Mouse (Mus musculus) hindbrain, embryonic 12.5 days (tissue): ENCODE measurements at regions not wholly inside any gene's neighbourhood (a gene's known extent, or its start where the extent isn't known, plus 50 kb on each side); places are given as distances from the start of the nearest gene placed in this dataset.

Source experiments
- ATAC-seq: fragments of 200-750 bp; cut with Nextera tagmentation; 2 replicates; pipeline ENCODE4 v1.8.0; 2017; ENCODE audit warnings: moderate TSS enrichment; ENCODE audit not compliant: low FRiP score
- H3K27ac ChIP-seq: fragments of 300-500 bp; sonication (generic); 2 replicates; pipeline ENCODE4 v1.5.1; 2016; ENCODE audit warnings: mild to moderate bottlenecking
- H3K27me3 ChIP-seq: fragments of 300-500 bp; sonication (generic); 2 replicates; pipeline ENCODE4 v1.6.1; 2016; ENCODE audit warnings: mild to moderate bottlenecking
- H3K36me3 ChIP-seq: fragments of 300-500 bp; sonication (generic); 2 replicates; pipeline ENCODE4 v1.6.1; 2016; ENCODE audit warnings: mild to moderate bottlenecking
- H3K4me1 ChIP-seq: fragments of 300-500 bp; sonication (generic); 2 replicates; pipeline ENCODE4 v1.6.1; 2016
- H3K4me2 ChIP-seq: fragments of 300-500 bp; sonication (generic); replicated peaks from 2 replicates; pipeline ENCODE4 v1.6.1; 2016; ENCODE audit warnings: mild to moderate bottlenecking
- H3K4me3 ChIP-seq: fragments of 300-500 bp; sonication (generic); 2 replicates; pipeline ENCODE4 v1.5.1; 2016; ENCODE audit warnings: mild to moderate bottlenecking
- H3K9ac ChIP-seq: fragments of 300-500 bp; sonication (generic); 2 replicates; pipeline ENCODE4 v1.6.1; 2016; ENCODE audit warnings: mild to moderate bottlenecking, moderate library complexity
- H3K9me3 ChIP-seq: fragments of 300-500 bp; sonication (generic); replicated peaks from 2 replicates; pipeline ENCODE4 v1.6.1; 2016; ENCODE audit warnings: mild to moderate bottlenecking
- WGBS: fragments of 180-500 bp; shearing (Covaris S2); methylation state at CpG from one replicate; pipeline ENCODE4 v1.1.7; 2016; 5-methylcytosine and 5-hydroxymethylcytosine counted together

DNA sequence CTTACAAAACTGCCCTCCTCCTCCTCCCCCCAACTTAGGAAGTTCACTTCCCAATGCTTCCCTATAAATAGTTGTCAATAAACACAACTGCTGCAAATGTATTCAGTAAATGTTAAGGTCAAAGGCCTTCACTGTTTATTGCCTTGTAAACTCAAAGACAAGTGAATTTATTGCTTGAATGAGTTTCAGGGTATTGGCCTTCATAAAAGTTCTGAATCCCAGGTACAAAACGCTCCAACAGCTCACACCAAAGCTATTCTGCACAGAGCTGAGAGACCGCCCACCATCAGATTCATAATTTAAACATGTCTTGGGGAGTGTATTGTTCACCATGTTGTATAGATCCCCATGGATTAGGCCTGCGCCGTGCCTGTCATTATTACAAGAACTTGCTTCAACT is 53.9 kb upstream of the Cdkn3 start:
- Histone ChIP-seq H3K27ac (no peak overlapping the region), H3K36me3 (no peaks in the 10 kb centered on the region), H3K4me1 (peaks cover 8% of the 10 kb centered on the region; the same call in 1 of the 2 replicates), H3K4me3 (no peak overlapping the region), H3K9ac (no peak overlapping the region), H3K4me2 (no peak overlapping the region), H3K27me3 (no peaks in the 10 kb centered on the region), H3K9me3 (no peaks in the 10 kb centered on the region)
- ATAC-seq, result no peak
- WGBS, result 77% methylated on average over 4 of the region's 4 CpGs

DNA sequence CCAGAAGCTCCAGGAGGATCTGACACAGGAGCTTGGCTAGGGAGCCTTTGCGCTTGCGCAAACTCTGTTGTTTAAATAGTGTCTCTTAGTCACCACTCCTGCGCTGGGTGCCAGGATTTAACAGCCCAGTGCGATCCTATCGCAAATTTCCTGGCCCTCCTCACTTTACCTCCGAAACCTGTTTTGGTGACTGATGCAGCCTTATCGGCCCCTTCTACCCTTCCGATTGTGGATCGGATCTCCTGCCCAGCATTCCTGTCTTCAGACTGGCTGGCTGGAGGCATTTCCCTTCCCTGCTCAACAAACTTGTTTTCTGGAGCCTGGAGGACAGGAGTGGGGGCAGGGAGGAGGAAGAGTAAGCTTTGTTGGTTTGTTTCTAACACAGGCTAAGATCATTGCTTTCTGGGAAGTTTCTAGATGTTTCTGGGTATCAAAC is 56.0 kb upstream of the Cdkn3 start:
- Histone ChIP-seq H3K4me2 (no peak overlapping the region), H3K36me3 (no peaks in the 10 kb centered on the region), H3K9ac (no peak overlapping the region), H3K27ac (no peak overlapping the region), H3K9me3 (no peaks in the 10 kb centered on the region), H3K27me3 (no peaks in the 10 kb centered on the region), H3K4me1 (0 out of 2 replicates have a peak, but pooled peaks cover 2% of the 10 kb centered on the region), H3K4me3 (no peak overlapping the region)
- WGBS, result 69% methylated on average over 9 of the region's 9 CpGs
- ATAC-seq, result no peak

- Histone ChIP-seq H3K36me3 (no peaks in the 10 kb centered on the region), H3K27me3 (no peaks in the 10 kb centered on the region), H3K4me3 (no peak overlapping the region), H3K27ac (no peak overlapping the region), H3K9ac (no peak overlapping the region), H3K4me2 (no peak overlapping the region; the same call in 1 of the 2 replicates), H3K4me1 (no peaks in the 10 kb centered on the region), H3K9me3 (no peaks in the 10 kb centered on the region)
- 0 out of 2 replicates have a peak, but pooled peaks have one; percentile 48 for ATAC-seq
- 35% methylated on average over 17 of the region's 17 CpGs for WGBS
Measured at GRCm38 (mm10) chr14:46702669-46703435, 57.5 kb upstream of the Cdkn3 start.

DNA sequence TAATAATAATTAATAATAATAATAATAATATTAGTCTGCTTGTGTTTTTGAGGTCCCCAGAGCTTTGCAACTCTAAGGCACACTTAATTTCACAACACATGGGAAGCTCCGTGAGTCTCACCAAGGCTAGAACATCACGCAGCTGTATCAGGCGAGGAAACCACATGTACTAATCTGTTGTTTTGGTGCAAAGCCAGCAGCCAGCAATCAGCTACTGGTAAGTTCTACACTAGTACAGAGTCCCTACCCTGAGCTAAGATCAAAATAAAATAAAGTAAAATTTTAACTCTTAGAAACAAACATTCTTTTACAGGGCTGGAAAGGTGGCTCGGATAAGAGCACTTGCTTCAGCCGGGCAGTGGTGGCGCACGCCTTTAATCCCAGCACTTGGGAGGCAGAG is 67.8 kb upstream of the Cdkn3 start:
- no peaks in the 10 kb centered on the region for H3K9me3 ChIP-seq
- H3K4me2 ChIP-seq, result no peak overlapping the region
- no peak for ATAC-seq
- no peaks in the 10 kb centered on the region for H3K27me3 ChIP-seq
- no peak overlapping the region for H3K27ac ChIP-seq
- H3K36me3 ChIP-seq, result no peaks in the 10 kb centered on the region
- H3K9ac ChIP-seq, result no peak overlapping the region
- peaks cover 4% of the 10 kb centered on the region; the same call in 1 of the 2 replicates for H3K4me1 ChIP-seq
- H3K4me3 ChIP-seq, result no peak overlapping the region
- 96% methylated on average over 7 of the region's 7 CpGs for whole genome bisulfite sequencing

GRCm38 (mm10) chr14:46692067-46692466 is 68.3 kb upstream of the Cdkn3 start:
- Histone ChIP-seq H3K27me3 (no peaks in the 10 kb centered on the region), H3K4me3 (no peak overlapping the region), H3K27ac (no peak overlapping the region), H3K36me3 (no peaks in the 10 kb centered on the region), H3K9me3 (no peaks in the 10 kb centered on the region), H3K4me1 (peaks cover 4% of the 10 kb centered on the region; the same call in 1 of the 2 replicates), H3K9ac (no peak overlapping the region), H3K4me2 (no peak overlapping the region)
- WGBS, result 71% methylated on average over 2 of the region's 2 CpGs
- ATAC-seq, result no peak

GRCm38 (mm10) chr14:46682728-46683127 is 77.6 kb upstream of the Cdkn3 start:
- no peak overlapping the region for H3K27ac ChIP-seq
- WGBS, result 84% methylated on average over 6 of the region's 6 CpGs
- no peak overlapping the region for H3K4me2 ChIP-seq

GRCm38 (mm10) chr14:46678935-46679334 is 81.4 kb upstream of the Cdkn3 start:
- no peak overlapping the region for H3K4me2 ChIP-seq
- H3K27ac ChIP-seq, result no peak overlapping the region
- H3K36me3 ChIP-seq, result no peaks in the 10 kb centered on the region
- ATAC-seq, result no peak
- no peaks in the 10 kb centered on the region for H3K27me3 ChIP-seq
- H3K4me3 ChIP-seq, result no peak overlapping the region
- no peaks in the 10 kb centered on the region for H3K4me1 ChIP-seq
- H3K9me3 ChIP-seq, result no peaks in the 10 kb centered on the region
- WGBS, result 73% methylated on average over 4 of the region's 4 CpGs
- H3K9ac ChIP-seq, result no peak overlapping the region

More at GRCm38 (mm10) chr14:46682728-46683127, 77.6 kb upstream of the Cdkn3 start:
- Histone ChIP-seq H3K4me3 (no peak overlapping the region), H3K9ac (no peak overlapping the region), H3K4me1 (no peaks in the 10 kb centered on the region), H3K9me3 (no peaks in the 10 kb centered on the region), H3K36me3 (no peaks in the 10 kb centered on the region), H3K27me3 (no peaks in the 10 kb centered on the region)
- no peak for ATAC-seq

DNA sequence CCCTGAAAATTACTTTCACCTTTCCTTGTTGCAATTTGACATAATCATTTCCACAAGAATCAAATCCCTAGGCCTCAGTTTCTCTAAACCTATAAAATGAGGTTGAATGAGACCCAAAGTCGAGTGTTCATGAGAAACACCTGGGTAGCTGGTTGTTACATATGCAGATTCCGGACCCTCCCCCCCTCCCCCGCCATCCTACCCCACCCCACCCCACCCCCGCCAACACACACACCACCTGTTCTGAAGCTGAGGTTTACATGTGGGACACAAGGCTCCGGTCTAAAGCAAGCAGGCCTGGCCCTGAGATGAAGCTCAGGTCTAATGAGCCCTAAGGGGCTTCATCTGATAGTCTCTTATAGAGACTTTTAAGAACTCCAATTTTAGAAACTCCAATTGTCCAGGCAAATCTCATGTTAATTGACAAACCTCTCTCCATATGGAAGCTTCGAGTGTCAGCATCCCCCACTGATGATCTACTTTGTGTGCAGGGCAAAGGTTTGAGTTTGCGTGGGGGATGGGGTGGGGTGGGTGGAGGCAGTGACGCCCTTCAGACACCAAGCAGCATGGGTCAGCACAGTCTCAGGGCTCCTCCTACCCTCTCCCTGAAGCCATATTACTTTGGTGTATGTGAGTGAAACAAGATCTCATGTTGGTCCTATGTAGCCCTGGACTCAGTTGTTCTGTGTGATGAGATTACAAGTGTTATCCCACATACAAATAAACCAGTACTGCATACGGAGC is 88.7 kb upstream of the Cdkn3 start:
- no peak overlapping the region for H3K4me3 ChIP-seq
- no peaks in the 10 kb centered on the region for H3K27me3 ChIP-seq
- no peak overlapping the region for H3K27ac ChIP-seq
- no peaks in the 10 kb centered on the region for H3K9me3 ChIP-seq
- no peak for ATAC-seq
- H3K4me1 ChIP-seq, result no peaks in the 10 kb centered on the region
- whole genome bisulfite sequencing, result 83% methylated on average over 9 of the region's 9 CpGs
- no peaks in the 10 kb centered on the region for H3K36me3 ChIP-seq
- no peak overlapping the region for H3K9ac ChIP-seq
- H3K4me2 ChIP-seq, result no peak overlapping the region

- Histone ChIP-seq H3K9ac (no peak overlapping the region), H3K4me3 (no peak overlapping the region), H3K27ac (no peak overlapping the region), H3K9me3 (no peaks in the 10 kb centered on the region), H3K4me1 (no peaks in the 10 kb centered on the region), H3K36me3 (no peaks in the 10 kb centered on the region), H3K27me3 (no peaks in the 10 kb centered on the region), H3K4me2 (no peak overlapping the region)
- no peak for ATAC-seq
- 96% methylated on average over 2 of the region's 2 CpGs for WGBS
Measured at GRCm38 (mm10) chr14:46671062-46671461, 89.3 kb upstream of the Cdkn3 start.

DNA sequence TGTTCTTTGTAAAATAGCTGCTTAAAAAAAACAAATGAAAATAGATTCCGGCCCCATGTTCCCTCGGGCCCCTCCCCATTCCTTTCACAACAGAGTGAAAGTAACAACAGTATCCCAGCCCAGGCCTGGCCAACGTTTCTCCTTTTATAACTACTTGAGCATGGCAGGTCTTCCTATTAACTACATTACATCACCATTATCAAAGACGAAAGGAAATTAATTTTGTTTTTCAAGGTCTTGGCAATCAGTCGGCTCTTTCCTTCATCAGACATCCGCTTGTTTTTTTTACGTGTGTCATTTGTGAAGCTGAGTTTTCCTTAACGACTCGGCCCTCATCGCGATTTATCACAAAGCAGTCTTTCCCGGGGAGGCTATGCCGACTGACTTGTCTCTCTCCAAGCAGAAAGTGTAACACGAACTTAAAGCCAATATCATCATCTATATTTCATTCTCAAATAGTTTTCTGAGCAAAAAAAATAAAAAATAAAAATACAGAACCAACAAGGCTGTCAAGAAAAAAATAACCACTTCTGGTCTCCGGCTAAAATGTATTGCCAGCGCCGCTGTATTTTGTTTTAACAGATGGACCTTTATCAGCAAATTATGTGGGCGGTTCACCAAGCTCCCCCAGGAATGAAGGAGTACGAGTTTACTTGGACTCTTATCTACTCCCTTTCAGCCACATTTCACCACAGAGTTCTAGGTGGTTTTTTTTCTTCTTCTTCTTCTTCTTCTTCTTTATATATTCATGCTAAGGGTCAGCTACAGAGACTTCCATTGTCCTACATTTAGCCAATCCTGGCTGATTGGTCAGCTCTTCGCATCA is 89.9 kb upstream of the Cdkn3 start:
- no peak overlapping the region for H3K4me2 ChIP-seq
- H3K36me3 ChIP-seq, result no peaks in the 10 kb centered on the region
- 89% methylated on average over 20 of the region's 20 CpGs for WGBS
- no peak overlapping the region for H3K4me3 ChIP-seq
- H3K27me3 ChIP-seq, result no peaks in the 10 kb centered on the region
- no peaks in the 10 kb centered on the region for H3K9me3 ChIP-seq
- no peak overlapping the region for H3K27ac ChIP-seq
- no peak for ATAC-seq
- no peak overlapping the region for H3K9ac ChIP-seq
- H3K4me1 ChIP-seq, result no peaks in the 10 kb centered on the region

- Histone ChIP-seq H3K4me2 (no peak overlapping the region), H3K9me3 (no peaks in the 10 kb centered on the region), H3K4me3 (no peak overlapping the region), H3K4me1 (no peaks in the 10 kb centered on the region), H3K27me3 (no peaks in the 10 kb centered on the region), H3K9ac (no peak overlapping the region), H3K27ac (no peak overlapping the region), H3K36me3 (no peaks in the 10 kb centered on the region)
- WGBS, result 94% methylated on average over 3 of the region's 3 CpGs
- ATAC-seq, result no peak
Measured at GRCm38 (mm10) chr14:46668275-46668674, 92.1 kb upstream of the Cdkn3 start.

DNA sequence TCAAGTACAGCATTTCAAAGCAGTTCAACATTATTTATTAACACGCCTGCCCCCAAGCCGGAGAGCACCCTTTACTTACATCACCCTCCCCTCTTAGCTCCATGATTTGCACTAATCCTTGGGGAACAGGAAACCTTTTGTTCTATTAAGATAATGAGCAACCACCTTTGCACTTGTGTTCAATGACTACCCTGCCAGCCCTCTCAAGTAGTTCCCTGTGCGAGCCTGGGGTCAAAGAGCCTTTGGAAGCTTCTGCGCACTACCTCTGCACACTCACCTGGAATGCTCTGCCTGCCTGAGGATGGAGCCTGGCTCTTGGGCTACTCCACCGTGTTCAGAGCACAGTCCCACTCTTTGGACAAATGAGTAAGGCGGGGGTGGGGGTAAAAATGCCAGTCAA is 96.0 kb upstream of the Cdkn3 start:
- Histone ChIP-seq H3K36me3 (no peaks in the 10 kb centered on the region), H3K4me2 (no peak overlapping the region), H3K9ac (no peak overlapping the region), H3K4me3 (no peak overlapping the region), H3K27me3 (peaks cover 3% of the 10 kb centered on the region; the same call in 1 of the 2 replicates), H3K9me3 (no peaks in the 10 kb centered on the region), H3K27ac (no peak overlapping the region), H3K4me1 (peaks cover 15% of the 10 kb centered on the region)
- 80% methylated on average over 6 of the region's 6 CpGs for WGBS
- no peak for ATAC-seq
